21 mouse cellular contexts compared by ENCODE assay signal in genomic region chr5:136605144-136605543, GRCm38 (mm10).
"Had no signal": no experiment of that assay in that cellular context is flagged by ENCODE, and none has a peak within 500 bp of the region (broad histone marks: within the 10 kb centered on the region; RNA-seq: fewer than 3 reads in every experiment).

No protein-coding gene starts in this region.

- H3K4me2 ChIP-seq: limb, embryonic 12.5 days; limb, embryonic 15.5 days; liver, embryonic 11.5 days; liver, embryonic 15.5 days; neural tube, embryonic 12.5 days; neural tube, embryonic 15.5 days; stomach, embryonic 15.5 days had no signal

- H3K4me1 ChIP-seq: limb, embryonic 12.5 days; limb, embryonic 15.5 days; liver, embryonic 15.5 days; midbrain, embryonic 10.5 days; neural tube, embryonic 12.5 days; neural tube, embryonic 15.5 days had no signal

- H3K9me3 ChIP-seq: limb, embryonic 12.5 days; limb, embryonic 15.5 days; liver, embryonic 15.5 days; midbrain, embryonic 10.5 days; neural tube, embryonic 12.5 days; neural tube, embryonic 15.5 days; stomach, embryonic 15.5 days had no signal

- H3K4me3 ChIP-seq: left cerebral cortex, adult 2 months; limb, embryonic 12.5 days; limb, embryonic 15.5 days; liver, embryonic 15.5 days; midbrain, embryonic 10.5 days; neural tube, embryonic 12.5 days; neural tube, embryonic 15.5 days; stomach, embryonic 15.5 days had no signal

- H3K36me3 ChIP-seq: limb, embryonic 12.5 days; limb, embryonic 15.5 days; liver, embryonic 15.5 days; midbrain, embryonic 10.5 days; neural tube, embryonic 12.5 days; neural tube, embryonic 15.5 days; stomach, embryonic 15.5 days had no signal

- H3K27me3 ChIP-seq: limb, embryonic 12.5 days; limb, embryonic 15.5 days; liver, embryonic 15.5 days; neural tube, embryonic 12.5 days; neural tube, embryonic 15.5 days; stomach, embryonic 15.5 days had no signal

- ATAC-seq: intestine, postnatal 0 days; lung, postnatal 0 days had no signal

- DNase-seq: kidney, adult 2 months; kidney, postnatal 25 days; layer of hippocampus, postnatal 36 days; left cerebral cortex, postnatal 4 days; lung, adult 2 months; midbrain, embryonic 14.5 days; thymus, adult 2 months; thymus, postnatal 14 days; thymus, postnatal 4 days had no signal

- H3K9ac ChIP-seq: limb, embryonic 12.5 days; limb, embryonic 15.5 days; liver, embryonic 15.5 days; neural tube, embryonic 12.5 days; neural tube, embryonic 15.5 days; stomach, embryonic 15.5 days had no signal

- H3K27ac ChIP-seq: kidney, postnatal 0 days; left cerebral cortex, adult 2 months; limb, embryonic 12.5 days; limb, embryonic 15.5 days; liver, embryonic 15.5 days; midbrain, embryonic 10.5 days; neural tube, embryonic 12.5 days; neural tube, embryonic 15.5 days; stomach, embryonic 15.5 days had no signal
